Mouse (Mus musculus) kidney, postnatal 0 days (tissue): ENCODE measurements at regions not wholly inside any gene's neighbourhood (a gene's known extent, or its start where the extent isn't known, plus 50 kb on each side); places are given as distances from the start of the nearest gene placed in this dataset.

ENCODE experiments used
- ATAC-seq: fragments of 200-750 bp; cut with Nextera tagmentation; replicated peaks from 2 replicates; pipeline ENCODE4 v1.8.0; 2017; ENCODE audit warnings: low read depth, moderate number of reproducible peaks, moderate TSS enrichment, moderate library complexity; ENCODE audit not compliant: low FRiP score
- DNase-seq: peaks from one replicate; pipeline ENCODE4 v3.0.0-alpha.2; 2016; ENCODE audit warnings: low spot score
- H3K27ac ChIP-seq: fragments of 300-500 bp; sonication (generic); 2 replicates; pipeline ENCODE4 v1.5.1; 2014; ENCODE audit warnings: mild to moderate bottlenecking
- H3K27me3 ChIP-seq: fragments of 300-500 bp; sonication (generic); 2 replicates; pipeline ENCODE4 v1.6.1; 2014; ENCODE audit warnings: low read length, mixed read lengths; ENCODE audit not compliant: insufficient read depth
- H3K36me3 ChIP-seq: fragments of 300-500 bp; sonication (generic); 2 replicates; pipeline ENCODE4 v1.6.1; 2014; ENCODE audit warnings: low read length, mixed read lengths; ENCODE audit not compliant: insufficient read depth
- H3K4me1 ChIP-seq: fragments of 300-500 bp; sonication (generic); replicated peaks from 2 replicates; pipeline ENCODE4 v1.6.1; 2014; ENCODE audit warnings: antibody characterized with exemption, low read length, mixed read lengths; ENCODE audit not compliant: insufficient read depth
- H3K4me2 ChIP-seq: fragments of 300-500 bp; sonication (generic); 2 replicates; pipeline ENCODE4 v1.6.1; 2014; ENCODE audit warnings: mild to moderate bottlenecking, low read length, moderate library complexity, mixed read lengths
- H3K4me3 ChIP-seq: fragments of 300-500 bp; sonication (generic); replicated peaks from 2 replicates; pipeline ENCODE4 v1.5.1; 2014; ENCODE audit warnings: low read depth, low read length
- H3K9ac ChIP-seq: fragments of 300-500 bp; sonication (generic); 2 replicates; pipeline ENCODE4 v1.6.1; 2014; ENCODE audit warnings: low read depth, low read length
- H3K9me3 ChIP-seq: fragments of 300-500 bp; sonication (generic); replicated peaks from 2 replicates; pipeline ENCODE4 v1.6.1; 2016; ENCODE audit warnings: low read length, inconsistent platforms, mixed read lengths
- CTCF ChIP-seq: IDR thresholded peaks from 2 replicates; pipeline ENCODE4 v1.5.1; 2016; ENCODE audit warnings: antibody characterized with exemption, low read depth, mild to moderate bottlenecking, moderate library complexity
- WGBS: fragments of 180-500 bp; shearing (Covaris S2); extraction: QIAGEN DNeasy Blood & Tissue Kit; methylation state at CpG from one replicate; pipeline ENCODE4 v1.1.7; 2014; 5-methylcytosine and 5-hydroxymethylcytosine counted together

GRCm38 (mm10) chr11:112355311-112355710 lies 426.7 kb upstream of the Sox9 start:
- WGBS = 94% methylated on average over 3 of the region's 3 CpGs
- ATAC-seq = no peak

GRCm38 (mm10) chr11:112366715-112367114 lies 415.3 kb upstream of the Sox9 start:
- Histone ChIP-seq H3K27ac (no peak overlapping the region), H3K27me3 (no peaks in the 10 kb centered on the region), H3K4me1 (no peaks in the 10 kb centered on the region), H3K4me2 (no peak overlapping the region), H3K9me3 (no peaks in the 10 kb centered on the region), H3K9ac (no peak overlapping the region), H3K36me3 (no peaks in the 10 kb centered on the region), H3K4me3 (no peak overlapping the region)
- no peak for ATAC-seq
- no peak for DNase-seq
- TF ChIP-seq CTCF = no peak
- 92% methylated on average over 4 of the region's 4 CpGs for WGBS

More at GRCm38 (mm10) chr11:112355311-112355710, 426.7 kb upstream of the Sox9 start:
- Histone ChIP-seq H3K27me3 (no peaks in the 10 kb centered on the region), H3K4me3 (no peak overlapping the region), H3K4me2 (no peak overlapping the region), H3K9ac (no peak overlapping the region), H3K4me1 (no peaks in the 10 kb centered on the region), H3K9me3 (no peaks in the 10 kb centered on the region), H3K36me3 (no peaks in the 10 kb centered on the region), H3K27ac (no peak overlapping the region)
- DNase-seq = no peak
- no peak for TF ChIP-seq CTCF

GRCm38 (mm10) chr11:112370941-112371340 lies 411.1 kb upstream of the Sox9 start:
- no peak for TF ChIP-seq CTCF
- H3K4me3 ChIP-seq = no peak overlapping the region
- WGBS = 89% methylated on average over 4 of the region's 4 CpGs
- H3K9ac ChIP-seq = no peak overlapping the region
- ATAC-seq = no peak
- H3K9me3 ChIP-seq = no peaks in the 10 kb centered on the region
- H3K4me2 ChIP-seq = no peak overlapping the region
- no peaks in the 10 kb centered on the region for H3K27me3 ChIP-seq
- DNase-seq = no peak
- H3K4me1 ChIP-seq = no peaks in the 10 kb centered on the region
- no peaks in the 10 kb centered on the region for H3K36me3 ChIP-seq
- no peak overlapping the region for H3K27ac ChIP-seq

GRCm38 (mm10) chr11:112400069-112400468 lies 382.0 kb upstream of the Sox9 start:
- Histone ChIP-seq H3K4me3 (no peak overlapping the region), H3K27ac (no peak overlapping the region), H3K9me3 (no peaks in the 10 kb centered on the region), H3K4me2 (no peak overlapping the region), H3K4me1 (no peaks in the 10 kb centered on the region), H3K36me3 (no peaks in the 10 kb centered on the region), H3K27me3 (no peaks in the 10 kb centered on the region), H3K9ac (no peak overlapping the region)
- DNase-seq (no peak), ATAC-seq (no peak)
- 82% methylated on average over 3 of the region's 3 CpGs for WGBS
- TF ChIP-seq CTCF = no peak

- no peak overlapping the region for H3K4me3 ChIP-seq
- no peak for ATAC-seq
- H3K4me1 ChIP-seq = no peaks in the 10 kb centered on the region
- H3K27ac ChIP-seq = no peak overlapping the region
- no peaks in the 10 kb centered on the region for H3K36me3 ChIP-seq
- no peaks in the 10 kb centered on the region for H3K9me3 ChIP-seq
- no peak for TF ChIP-seq CTCF
- 90% methylated on average over 8 of the region's 8 CpGs for WGBS
- no peak for DNase-seq
- H3K4me2 ChIP-seq = no peak overlapping the region
- H3K27me3 ChIP-seq = no peaks in the 10 kb centered on the region
- H3K9ac ChIP-seq = no peak overlapping the region
Measured at GRCm38 (mm10) chr11:112407681-112408080, 374.3 kb upstream of the Sox9 start.

- DNase-seq (peak; percentile 19), ATAC-seq (no peak)
- Histone ChIP-seq H3K4me3 (no peak overlapping the region), H3K36me3 (no peaks in the 10 kb centered on the region), H3K9ac (no peak overlapping the region), H3K4me1 (no peaks in the 10 kb centered on the region), H3K9me3 (no peaks in the 10 kb centered on the region), H3K4me2 (no peak overlapping the region), H3K27ac (no peak overlapping the region), H3K27me3 (no peaks in the 10 kb centered on the region)
- 20% methylated on average over 4 of the region's 4 CpGs for WGBS
- no peak for TF ChIP-seq CTCF
Measured at GRCm38 (mm10) chr11:112412434-112412833, 369.6 kb upstream of the Sox9 start.

GRCm38 (mm10) chr11:112442639-112443038 lies 339.4 kb upstream of the Sox9 start:
- Histone ChIP-seq H3K4me1 (no peaks in the 10 kb centered on the region), H3K27ac (no peak overlapping the region), H3K4me3 (no peak overlapping the region), H3K36me3 (no peaks in the 10 kb centered on the region), H3K27me3 (no peaks in the 10 kb centered on the region), H3K4me2 (no peak overlapping the region), H3K9me3 (no peaks in the 10 kb centered on the region), H3K9ac (no peak overlapping the region)
- no peak for TF ChIP-seq CTCF
- no peak for ATAC-seq
- WGBS = 85% methylated on average over 1 of the region's 1 CpGs
- no peak for DNase-seq
